Comparison of ENCODE assay signal across 9 mouse cellular contexts in genomic region chr2:102738852-102739251, GRCm38 (mm10).
"Had no signal": no experiment of that assay in that cellular context is flagged by ENCODE, and none has a peak within 500 bp of the region (broad histone marks: within the 10 kb centered on the region; RNA-seq: fewer than 3 reads in every experiment).

No protein-coding gene starts in this region.

- H3K27me3 ChIP-seq: intestine, embryonic 15.5 days; midbrain, embryonic 15.5 days had no signal

- ATAC-seq: intestine, embryonic 15.5 days; lung, postnatal 0 days; midbrain, embryonic 15.5 days had no signal

- H3K36me3 ChIP-seq: intestine, embryonic 15.5 days; limb, embryonic 12.5 days; midbrain, embryonic 15.5 days had no signal

- DNase-seq: kidney, adult 18-20 months; kidney, postnatal 10 days; kidney, postnatal 4 days; lung, adult 2 months; lung, postnatal 36 days had no signal
